Mouse (Mus musculus) G1E (cell line): ENCODE results near the gene Commd3.

Experiments
- CTCF ChIP-seq: IDR thresholded peaks from 2 replicates; pipeline ENCODE4 v1.5.1; 2012; ENCODE audit warnings: low read depth, low read length, inconsistent platforms, mixed read lengths
- GATA1 ChIP-seq: IDR thresholded peaks from 2 replicates; pipeline ENCODE4 v1.6.1; 2012; ENCODE audit warnings: borderline replicate concordance, low read length, inconsistent platforms, mixed read lengths
- POLR2AphosphoS5 ChIP-seq: IDR thresholded peaks from 2 replicates; pipeline ENCODE4 v1.6.1; 2012; ENCODE audit warnings: low read depth, low read length, inconsistent platforms; ENCODE audit not compliant: insufficient replicate concordance
- TAL1 ChIP-seq: conservative IDR thresholded peaks from 2 replicates; pipeline ENCODE4 v1.6.1; 2012; ENCODE audit warnings: low read depth, low read length, inconsistent platforms, mixed read lengths

DNA sequence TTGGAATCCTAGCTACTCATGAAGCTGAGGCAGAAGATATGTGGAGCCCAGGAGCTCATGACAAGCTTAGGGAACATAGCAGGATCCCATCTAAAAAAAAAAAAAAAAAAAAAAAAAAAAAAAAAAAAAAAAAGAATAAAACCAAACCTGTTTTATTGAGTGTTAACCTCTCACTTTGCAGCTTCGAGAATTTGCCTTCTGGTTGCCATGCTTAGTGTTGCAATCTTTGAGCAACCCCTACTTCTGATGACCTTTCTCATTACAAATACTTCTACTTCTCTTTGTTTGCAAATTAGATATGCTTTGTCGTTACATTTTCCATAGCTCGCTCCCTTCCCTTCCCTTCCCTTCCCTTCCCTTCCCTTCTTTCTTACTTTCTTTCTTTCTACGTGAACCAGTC, 23.6 kb upstream of the Commd3 start:
- no peak for TF ChIP-seq POLR2AphosphoS5
- no peak for TF ChIP-seq CTCF
- TF ChIP-seq GATA1, result no peak
- TF ChIP-seq TAL1, result no peak
